Mouse (Mus musculus): ENCODE measurements around the gene Poc5.

- no peak for TF ChIP-seq CTCF (IDR thresholded peaks at IDR 0.05)
- peak; percentile 61 for TF ChIP-seq EP300 (IDR thresholded peaks at IDR 0.05)
These were observed 29.2 kb downstream of the Poc5 start for GRCm38 (mm10) chr13:96417261-96417813.
